Mouse (Mus musculus): ENCODE measurements around the gene Phf2.

DNA sequence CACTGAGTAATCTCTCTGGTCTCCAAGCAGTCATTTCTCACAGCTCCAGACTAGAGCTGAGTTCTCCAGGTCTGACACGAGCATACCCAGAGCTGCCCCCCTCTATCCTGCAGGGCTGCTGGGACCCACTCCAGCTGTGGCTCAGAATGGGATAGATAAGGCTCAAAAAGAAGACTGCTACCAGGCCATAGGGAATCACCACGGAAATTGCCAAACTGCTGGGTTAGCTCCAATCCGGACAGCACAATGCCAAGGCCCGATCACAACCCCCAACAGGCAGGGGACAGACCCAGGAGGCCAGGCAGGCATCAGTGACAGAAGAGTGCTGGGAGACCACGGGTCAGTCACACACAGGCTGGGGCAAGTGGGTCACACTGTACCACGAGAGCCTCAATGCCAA, 12.9 kb downstream of the Phf2 start:
- no peak for TF ChIP-seq CTCF (IDR thresholded peaks at IDR 0.05)
- TF ChIP-seq POLR2A (IDR thresholded peaks at IDR 0.05; ENCODE audit: insufficient read depth, low read depth, low read length), result no peak
